Mouse (Mus musculus) spleen, adult 2 months (tissue): ENCODE results near the gene Dglucy.

Experiments
- CTCF ChIP-seq: fragments of 200-500 bp; IDR thresholded peaks from 2 replicates; pipeline ENCODE4 v1.5.1; 2011; ENCODE audit warnings: mild to moderate bottlenecking, inconsistent platforms; ENCODE audit not compliant: insufficient read depth, insufficient read length, insufficient replicate concordance; ENCODE audit errors: extremely low read depth
- POLR2A ChIP-seq: fragments of 200-500 bp; IDR thresholded peaks from 2 replicates; pipeline ENCODE4 v1.6.1; 2011; ENCODE audit warnings: low read depth, low read length, inconsistent platforms

DNA sequence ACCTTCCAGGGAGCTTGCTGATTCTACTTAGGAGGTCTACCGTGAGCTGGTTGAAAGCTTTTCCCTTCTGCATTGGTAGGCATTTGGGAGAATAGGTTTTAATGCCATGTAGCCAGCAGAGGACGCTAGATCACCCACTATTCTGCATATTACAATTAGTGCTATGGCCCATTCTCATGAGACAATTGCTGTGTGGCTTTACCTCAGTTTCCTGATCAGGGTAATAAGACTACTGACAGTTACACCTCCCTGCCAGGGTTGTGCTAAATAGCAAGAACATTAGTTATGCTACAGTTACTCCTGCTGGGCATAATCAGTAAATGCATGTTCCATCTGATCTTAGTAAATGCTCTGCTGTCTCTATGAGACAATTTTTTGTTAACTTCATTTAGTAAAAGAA lies 67.0 kb downstream of the Dglucy start:
- TF ChIP-seq POLR2A (no peak), CTCF (no peak)
